Mouse (Mus musculus) stomach, postnatal 0 days (tissue): Measurements from ENCODE around the gene Zfp382.

Experiments used
- CTCF ChIP-seq: IDR thresholded peaks from 2 replicates; pipeline ENCODE4 v1.5.1; 2016; ENCODE audit warnings: antibody characterized with exemption, low read depth, mild to moderate bottlenecking, moderate library complexity
- EP300 ChIP-seq: optimal IDR thresholded peaks from 2 replicates; pipeline ENCODE3; 2016; ENCODE audit warnings: antibody characterized with exemption

DNA sequence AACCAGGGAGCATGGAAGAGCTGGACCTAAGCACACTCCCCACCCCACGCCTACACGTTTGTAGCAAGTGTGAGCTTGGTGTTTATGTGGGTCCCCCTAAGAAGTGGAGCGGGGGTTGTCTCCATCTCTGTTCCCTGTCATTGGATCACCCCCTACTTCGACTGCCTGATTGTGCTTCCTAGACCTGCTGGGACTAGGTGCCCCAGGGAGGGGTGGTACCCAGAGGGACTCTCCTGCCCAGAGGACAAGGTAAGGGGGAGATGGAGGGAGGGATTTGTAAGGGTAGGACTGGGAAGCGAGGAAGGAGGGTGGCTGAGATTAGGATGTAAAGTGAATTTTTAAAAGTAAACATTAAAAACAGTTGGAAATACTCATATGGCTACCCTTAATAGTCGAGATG, 32.3 kb upstream of the Zfp382 start:
- no peak for TF ChIP-seq CTCF
- no peak for TF ChIP-seq EP300
